7 mouse cellular contexts compared by ENCODE assay signal in genomic region chr11:120011761-120012560, GRCm38 (mm10). TPM values are rescaled to one million over a fixed set of nuclear protein-coding genes. Genes with fewer than 3 reads are reported as not detected.
DNase-seq lines count a peak whose midpoint lies in the region; ATAC-seq and TF ChIP-seq lines count a peak whose summit lies in the region.

No protein-coding gene starts in this region.

- H3K9me3 ChIP-seq in lung, embryonic 14.5 days (ENCODE audit: low read depth, low read length) = no peaks in the 10 kb centered on the region
- no peaks in the 10 kb centered on the region for H3K9me3 ChIP-seq in embryonic facial prominence, embryonic 12.5 days
- no peaks in the 10 kb centered on the region for H3K9me3 ChIP-seq in hindbrain, embryonic 12.5 days (replicated peaks)
- H3K9me3 ChIP-seq in midbrain, embryonic 15.5 days = no peaks in the 10 kb centered on the region

- 44% methylated on average over 43 of the region's 43 CpGs for whole genome bisulfite sequencing in lung, embryonic 14.5 days
- 41% methylated on average over 43 of the region's 43 CpGs for WGBS in embryonic facial prominence, embryonic 12.5 days
- 51% methylated on average over 43 of the region's 43 CpGs for WGBS in hindbrain, embryonic 12.5 days
- 51% methylated on average over 43 of the region's 43 CpGs for WGBS in midbrain, embryonic 15.5 days

- peak overlapping the region; percentile 47 for H3K4me2 ChIP-seq in lung, embryonic 14.5 days
- H3K4me2 ChIP-seq in embryonic facial prominence, embryonic 12.5 days (replicated peaks) = peak overlapping the region; percentile 38
- peak overlapping the region; percentile 33 for H3K4me2 ChIP-seq in hindbrain, embryonic 12.5 days (replicated peaks)
- H3K4me2 ChIP-seq in midbrain, embryonic 15.5 days = peak overlapping the region; percentile 8; the same call in 1 of the 2 replicates

- H3K4me3 ChIP-seq in lung, embryonic 14.5 days (ENCODE audit: low read depth, low read length) = peak overlapping the region; percentile 9; the same call in 1 of the 2 replicates
- 0 out of 2 replicates have a peak overlapping the region, but pooled peaks have one; percentile 11 for H3K4me3 ChIP-seq in embryonic facial prominence, embryonic 12.5 days
- H3K4me3 ChIP-seq in hindbrain, embryonic 12.5 days = no peak overlapping the region
- H3K4me3 ChIP-seq in midbrain, embryonic 15.5 days = no peak overlapping the region

- TF ChIP-seq CTCF in lung, embryonic 14.5 days (IDR thresholded peaks at IDR 0.05; ENCODE audit: low read depth) = peak; percentile 58

- H3K9ac ChIP-seq in lung, embryonic 14.5 days = 0 out of 2 replicates have a peak overlapping the region, but pooled peaks have one; percentile 2
- peak overlapping the region; percentile 7; the same call in 1 of the 2 replicates for H3K9ac ChIP-seq in embryonic facial prominence, embryonic 12.5 days
- H3K9ac ChIP-seq in hindbrain, embryonic 12.5 days = peak overlapping the region; percentile 9; the same call in 1 of the 2 replicates
- no peak overlapping the region for H3K9ac ChIP-seq in midbrain, embryonic 15.5 days

- ATAC-seq in lung, embryonic 14.5 days (ENCODE audit: insufficient read depth) = no peak; the same call in 1 of the 2 replicates
- no peak for ATAC-seq in embryonic facial prominence, embryonic 12.5 days (ENCODE audit: insufficient number of reproducible peaks, insufficient read depth, low FRiP score, low TSS enrichment)
- peak; percentile 14; the same call in 1 of the 2 replicates for ATAC-seq in hindbrain, embryonic 12.5 days (ENCODE audit: low FRiP score)
- peak; percentile 35 for ATAC-seq in midbrain, embryonic 15.5 days (replicated peaks)

- H3K27me3 ChIP-seq in lung, embryonic 14.5 days (ENCODE audit: insufficient read depth, low read length) = peaks cover 10% of the 10 kb centered on the region; the same call in 1 of the 2 replicates
- H3K27me3 ChIP-seq in embryonic facial prominence, embryonic 12.5 days = peaks cover 20% of the 10 kb centered on the region
- H3K27me3 ChIP-seq in hindbrain, embryonic 12.5 days = peaks cover 26% of the 10 kb centered on the region
- H3K27me3 ChIP-seq in midbrain, embryonic 15.5 days (replicated peaks) = no peaks in the 10 kb centered on the region; the same call in 1 of the 2 replicates

- H3K27ac ChIP-seq in lung, embryonic 14.5 days (ENCODE audit: low read depth) = no peak overlapping the region
- H3K27ac ChIP-seq in embryonic facial prominence, embryonic 12.5 days = no peak overlapping the region
- no peak overlapping the region for H3K27ac ChIP-seq in hindbrain, embryonic 12.5 days
- no peak overlapping the region for H3K27ac ChIP-seq in midbrain, embryonic 15.5 days

- H3K36me3 ChIP-seq in lung, embryonic 14.5 days (ENCODE audit: insufficient read depth) = no peaks in the 10 kb centered on the region
- no peaks in the 10 kb centered on the region for H3K36me3 ChIP-seq in embryonic facial prominence, embryonic 12.5 days
- peaks cover 3% of the 10 kb centered on the region; the same call in 1 of the 2 replicates for H3K36me3 ChIP-seq in hindbrain, embryonic 12.5 days
- peaks cover 26% of the 10 kb centered on the region for H3K36me3 ChIP-seq in midbrain, embryonic 15.5 days (replicated peaks)

- H3K4me1 ChIP-seq in lung, embryonic 14.5 days (ENCODE audit: insufficient read depth) = peaks cover 4% of the 10 kb centered on the region; the same call in 1 of the 2 replicates
- H3K4me1 ChIP-seq in embryonic facial prominence, embryonic 12.5 days = peaks cover 14% of the 10 kb centered on the region
- peaks cover 28% of the 10 kb centered on the region for H3K4me1 ChIP-seq in hindbrain, embryonic 12.5 days
- peaks cover 17% of the 10 kb centered on the region for H3K4me1 ChIP-seq in midbrain, embryonic 15.5 days

- peak; percentile 37 for DNase-seq in lung, embryonic 14.5 days
- no peak for DNase-seq in lung, postnatal 14 days
- DNase-seq in frontal cortex, postnatal 10 days (ENCODE audit: low spot score in 2 of 2) = no peak
- no peak for DNase-seq in gastrocnemius, postnatal 4 days (ENCODE audit: low spot score in 2 of 2)

RNA-seq across cellular contexts. Expression of gene Aatk, which starts 35.0 kb away (rescaled TPM):
- 2.2 and 2.3 TPM in 2 replicates for polyA plus RNA-seq in lung, embryonic 14.5 days (2014; fragmentation: Nextera tagmentation; extraction: Ambion mirVana)
- polyA plus RNA-seq in embryonic facial prominence, embryonic 12.5 days (2016; fragmentation: Nextera tagmentation; extraction: Ambion mirVana) = 5.8 and 5.9 TPM in 2 replicates
- 12.6 and 13.5 TPM in 2 replicates for polyA plus RNA-seq in hindbrain, embryonic 12.5 days (2016; fragmentation: Nextera tagmentation; extraction: Ambion mirVana)
- polyA plus RNA-seq in midbrain, embryonic 15.5 days (2015; fragmentation: Nextera tagmentation; extraction: Ambion mirVana) = 45.3 and 45.5 TPM in 2 replicates
- 10 to 100 TPM; 25.9 to 29.2 TPM for total RNA-seq in gastrocnemius, postnatal 4 days (2021)

Comparison
In these comparisons a context has a peak if more than half of its experiments do, and no peak if none do; other contexts are left out.
1. ATAC-seq: peak in hindbrain, embryonic 12.5 days (single experiment) and midbrain, embryonic 15.5 days (single experiment); none in lung, embryonic 14.5 days (single experiment) and embryonic facial prominence, embryonic 12.5 days (single experiment).
2. H3K4me3 ChIP-seq: peak in lung, embryonic 14.5 days (single experiment) and embryonic facial prominence, embryonic 12.5 days (single experiment); none in hindbrain, embryonic 12.5 days (single experiment) and midbrain, embryonic 15.5 days (single experiment).
3. Peak in every context shown above with its lines, with median percentiles within 50 percentile points of each other: H3K4me2 ChIP-seq.